Mouse (Mus musculus) heart, embryonic 11.5 days (tissue): ENCODE results near the gene Lag3. TPM values are rescaled to one million over a fixed set of nuclear protein-coding genes. Genes with fewer than 3 reads are reported as not detected.
A peak's percentile ranks its signal among the peaks of the same experiment; 100 is the strongest.

Experiments
- ATAC-seq: fragments of 200-750 bp; cut with Nextera tagmentation; replicated peaks from 2 replicates; pipeline ENCODE4 v1.8.0; 2017; ENCODE audit warnings: moderate library complexity; ENCODE audit not compliant: insufficient number of reproducible peaks, low FRiP score, low TSS enrichment
- H3K27ac ChIP-seq: fragments of 300-500 bp; sonication (generic); 2 replicates; pipeline ENCODE4 v1.5.1; 2014; ENCODE audit warnings: mild to moderate bottlenecking, low read depth, low read length
- H3K27me3 ChIP-seq: fragments of 300-500 bp; sonication (generic); 2 replicates; pipeline ENCODE4 v1.6.1; 2014; ENCODE audit warnings: mild to moderate bottlenecking, low read length, mixed read lengths; ENCODE audit not compliant: control insufficient read depth, insufficient read depth
- H3K36me3 ChIP-seq: fragments of 300-500 bp; sonication (generic); 2 replicates; pipeline ENCODE4 v1.6.1; 2014; ENCODE audit warnings: mild to moderate bottlenecking, low read length, moderate library complexity, mixed read lengths; ENCODE audit not compliant: control insufficient read depth, insufficient read depth
- H3K4me1 ChIP-seq: fragments of 300-500 bp; sonication (generic); 2 replicates; pipeline ENCODE4 v1.6.1; 2014; ENCODE audit warnings: low read length; ENCODE audit not compliant: control insufficient read depth, insufficient read depth
- H3K4me2 ChIP-seq: fragments of 300-500 bp; sonication (generic); 2 replicates; pipeline ENCODE4 v1.6.1; 2014; ENCODE audit warnings: mild to moderate bottlenecking, moderate library complexity
- H3K4me3 ChIP-seq: fragments of 300-500 bp; sonication (generic); 2 replicates; pipeline ENCODE4 v1.5.1; 2014; ENCODE audit warnings: low read depth, low read length
- H3K9ac ChIP-seq: fragments of 300-500 bp; sonication (generic); 2 replicates; pipeline ENCODE4 v1.6.1; 2014; ENCODE audit warnings: mild to moderate bottlenecking, low read depth, low read length, moderate library complexity
- H3K9me3 ChIP-seq: fragments of 300-500 bp; sonication (generic); replicated peaks from 2 replicates; pipeline ENCODE4 v1.6.1; 2016; ENCODE audit warnings: low read length; ENCODE audit not compliant: control insufficient read depth
- WGBS: fragments of 180-500 bp; shearing (Covaris S2); extraction: QIAGEN DNeasy Blood & Tissue Kit; methylation state at CpG from one replicate; pipeline ENCODE4 v1.1.7; 2014; ENCODE audit not compliant: insufficient replicate concordance; 5-methylcytosine and 5-hydroxymethylcytosine counted together
- polyA plus RNA-seq: library from polyadenylated mRNA; unstranded; fragments of >200 nt; fragmentation: Nextera tagmentation; extraction: Ambion mirVana; gene quantifications from 2 replicates; pipeline ENCODE4 v1.2.1, GENCODE M21; 2014

Gene Lag3
- polyA plus RNA-seq, 1 experiment from 2014 or later = 1.1 TPM

DNA sequence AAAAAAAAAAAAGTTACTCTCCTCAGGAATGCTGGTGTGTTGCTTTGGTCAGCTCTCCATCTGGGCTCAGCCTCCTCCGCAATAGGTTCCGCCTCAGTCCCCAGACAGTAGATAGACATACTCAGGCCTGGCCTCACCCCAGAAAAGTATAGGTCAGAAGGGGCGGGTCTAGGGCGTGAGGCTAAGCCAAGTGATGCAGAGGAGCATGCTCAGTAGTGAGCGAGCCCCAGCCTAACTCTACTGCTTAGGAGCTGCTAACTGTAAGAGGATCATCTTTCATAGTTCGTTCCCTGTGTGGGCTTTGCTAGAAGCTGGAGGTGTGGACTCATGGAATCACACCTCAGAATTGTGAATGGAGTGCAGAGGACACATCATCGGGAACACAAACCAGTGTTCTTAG, 27.0 kb upstream of the Lag3 start:
- Histone ChIP-seq H3K36me3 (peaks cover 31% of the 10 kb centered on the region), H3K27ac (no peak overlapping the region), H3K27me3 (no peaks in the 10 kb centered on the region), H3K9ac (no peak overlapping the region), H3K4me1 (no peaks in the 10 kb centered on the region), H3K4me2 (no peak overlapping the region), H3K9me3 (no peaks in the 10 kb centered on the region), H3K4me3 (no peak overlapping the region)
- 84% methylated on average over 7 of the region's 7 CpGs for WGBS
- no peak for ATAC-seq

GRCm38 (mm10) chr6:124937493-124937892, 26.0 kb upstream of the Lag3 start:
- H3K4me1 ChIP-seq = peaks cover 1% of the 10 kb centered on the region
- peaks cover 33% of the 10 kb centered on the region for H3K36me3 ChIP-seq
- ATAC-seq = no peak
- no peaks in the 10 kb centered on the region for H3K27me3 ChIP-seq
- no peak overlapping the region for H3K9ac ChIP-seq
- WGBS = 86% methylated on average over 2 of the region's 2 CpGs
- no peaks in the 10 kb centered on the region for H3K9me3 ChIP-seq
- H3K27ac ChIP-seq = no peak overlapping the region
- H3K4me3 ChIP-seq = no peak overlapping the region
- no peak overlapping the region for H3K4me2 ChIP-seq

GRCm38 (mm10) chr6:124936681-124937080, 25.2 kb upstream of the Lag3 start:
- Histone ChIP-seq H3K36me3 (peaks cover 33% of the 10 kb centered on the region), H3K27ac (no peak overlapping the region), H3K27me3 (no peaks in the 10 kb centered on the region), H3K4me1 (peaks cover 6% of the 10 kb centered on the region), H3K4me3 (no peak overlapping the region), H3K9me3 (no peaks in the 10 kb centered on the region), H3K4me2 (no peak overlapping the region), H3K9ac (no peak overlapping the region)
- WGBS = 74% methylated on average over 1 of the region's 1 CpGs
- no peak for ATAC-seq

GRCm38 (mm10) chr6:124934670-124935069, 23.2 kb upstream of the Lag3 start:
- Histone ChIP-seq H3K4me3 (no peak overlapping the region), H3K9me3 (no peaks in the 10 kb centered on the region)
- WGBS = 92% methylated on average over 7 of the region's 7 CpGs

GRCm38 (mm10) chr6:124933127-124933526, 21.6 kb upstream of the Lag3 start:
- no peak overlapping the region for H3K27ac ChIP-seq
- H3K4me2 ChIP-seq = no peak overlapping the region
- no peaks in the 10 kb centered on the region for H3K9me3 ChIP-seq
- ATAC-seq = no peak
- H3K27me3 ChIP-seq = no peaks in the 10 kb centered on the region
- H3K4me1 ChIP-seq = peaks cover 6% of the 10 kb centered on the region
- 90% methylated on average over 3 of the region's 3 CpGs for WGBS
- peaks cover 26% of the 10 kb centered on the region for H3K36me3 ChIP-seq
- no peak overlapping the region for H3K9ac ChIP-seq
- H3K4me3 ChIP-seq = peak overlapping the region; percentile 79; the same call in 1 of the 2 replicates

More at GRCm38 (mm10) chr6:124934670-124935069, 23.2 kb upstream of the Lag3 start:
- H3K9ac ChIP-seq = no peak overlapping the region
- H3K4me2 ChIP-seq = no peak overlapping the region
- no peaks in the 10 kb centered on the region for H3K27me3 ChIP-seq
- ATAC-seq = no peak
- peaks cover 6% of the 10 kb centered on the region for H3K4me1 ChIP-seq
- H3K36me3 ChIP-seq = peaks cover 29% of the 10 kb centered on the region
- no peak overlapping the region for H3K27ac ChIP-seq

GRCm38 (mm10) chr6:124932314-124932695, 20.8 kb upstream of the Lag3 start:
- no peaks in the 10 kb centered on the region for H3K9me3 ChIP-seq
- peaks cover 6% of the 10 kb centered on the region for H3K4me1 ChIP-seq
- peak overlapping the region; percentile 81 for H3K9ac ChIP-seq
- ATAC-seq = no peak
- peak overlapping the region; percentile 79 for H3K4me3 ChIP-seq
- H3K4me2 ChIP-seq = peak overlapping the region; percentile 79
- H3K27me3 ChIP-seq = no peaks in the 10 kb centered on the region
- peaks cover 23% of the 10 kb centered on the region for H3K36me3 ChIP-seq
- WGBS = 50% methylated on average over 12 of the region's 12 CpGs
- H3K27ac ChIP-seq = peak overlapping the region; percentile 97

DNA sequence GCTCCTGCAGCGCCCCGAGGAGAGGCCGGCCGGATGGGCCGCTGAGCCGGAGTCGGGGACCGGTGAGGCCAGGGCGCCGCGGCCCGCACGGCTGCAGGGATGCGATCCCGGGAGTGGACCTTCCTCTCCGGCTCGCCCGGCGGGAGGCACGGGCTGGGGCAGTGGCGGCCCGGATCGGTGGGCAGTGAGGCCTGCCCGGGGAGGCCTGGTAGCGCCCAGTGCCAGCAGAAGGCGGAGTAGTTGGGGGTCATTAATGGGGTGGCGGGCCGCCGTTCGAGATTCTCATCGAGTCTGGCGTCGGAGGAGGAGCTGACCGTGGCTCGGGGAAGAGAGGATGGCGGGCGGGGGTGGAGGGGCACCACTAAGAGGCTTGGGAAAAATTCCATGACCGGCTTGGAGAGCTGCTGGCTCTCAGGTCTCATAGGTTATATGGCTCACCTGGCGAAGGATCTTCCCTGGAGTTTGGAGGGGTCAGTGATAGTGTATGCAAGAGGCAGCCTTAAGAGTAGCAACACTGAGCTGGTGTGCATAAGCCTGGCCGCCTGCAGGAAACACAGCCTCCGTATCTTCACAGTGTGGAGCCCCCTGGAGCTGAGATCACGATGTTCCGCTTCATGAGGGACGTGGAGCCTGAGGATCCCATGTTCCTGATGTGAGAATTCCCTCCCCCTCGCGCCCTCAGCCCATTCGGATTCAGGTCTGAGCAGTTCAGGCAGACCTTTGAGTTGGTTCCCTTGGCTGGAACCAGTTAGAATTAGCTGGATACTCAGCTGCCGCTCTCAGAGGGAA, 20.2 kb upstream of the Lag3 start:
- Histone ChIP-seq H3K4me1 (peaks cover 6% of the 10 kb centered on the region), H3K4me2 (peak overlapping the region; percentile 79), H3K27ac (peak overlapping the region; percentile 97), H3K9me3 (no peaks in the 10 kb centered on the region), H3K27me3 (no peaks in the 10 kb centered on the region), H3K36me3 (peaks cover 23% of the 10 kb centered on the region), H3K9ac (peak overlapping the region; percentile 81), H3K4me3 (peak overlapping the region; percentile 79)
- WGBS = 1% methylated on average over 48 of the region's 48 CpGs
- peak; percentile 16; the same call in 1 of the 2 replicates for ATAC-seq

- Histone ChIP-seq H3K27ac (peak within 1 kb of the TSS; percentile 97), H3K4me2 (peak within 1 kb of the TSS; percentile 79), H3K36me3 (peaks cover 18% of the 10 kb centered on the region), H3K27me3 (no peaks in the 10 kb centered on the region), H3K9me3 (no peaks in the 10 kb centered on the region), H3K4me1 (peaks cover 9% of the 10 kb centered on the region), H3K4me3 (peak within 1 kb of the TSS; percentile 79), H3K9ac (peak within 1 kb of the TSS; percentile 81)
- 1% methylated on average over 52 of the region's 64 CpGs for WGBS
- peak; percentile 92 for ATAC-seq
Measured at GRCm38 (mm10) chr6:124930754-124931524, 19.4 kb upstream of the Lag3 start, which contains the start of gene Mlf2. Mlf2 (plus strand) TSS chr6:124931386.
